Mouse (Mus musculus): ENCODE results near the gene Tmem141.

Gene Tmem141

GRCm38 (mm10) chr2:25578796-25579736 is 42.7 kb downstream of the Tmem141 start:
- no peak for TF ChIP-seq NANOG (IDR thresholded peaks at IDR 0.05; ENCODE audit: borderline replicate concordance, low read length)
- no peak for TF ChIP-seq CTCF (conservative IDR thresholded peaks at IDR 0.05; ENCODE audit: low read length)
- TF ChIP-seq POU5F1 (IDR thresholded peaks at IDR 0.05; ENCODE audit: borderline replicate concordance, low read length) = no peak
- Histone ChIP-seq H3K9me3 (ENCODE audit: low read length) (no peaks in the 10 kb centered on the region), H3K27me3 (ENCODE audit: insufficient read depth, low read length) (peaks cover 67% of the 10 kb centered on the region), H3K4me1 (replicated peaks; ENCODE audit: low read depth, low read length) (peaks cover 78% of the 10 kb centered on the region), H3K36me3 (ENCODE audit: insufficient read depth, low read length) (peaks cover 20% of the 10 kb centered on the region), H3K4me3 (replicated peaks; ENCODE audit: low read length) (peak overlapping the region; percentile 69)

GRCm38 (mm10) chr2:25577951-25578795 is 43.6 kb downstream of the Tmem141 start:
- Histone ChIP-seq H3K4me1 (replicated peaks; ENCODE audit: low read depth, low read length) (peaks cover 78% of the 10 kb centered on the region), H3K4me3 (replicated peaks; ENCODE audit: low read length) (peak overlapping the region; percentile 69), H3K36me3 (ENCODE audit: insufficient read depth, low read length) (peaks cover 16% of the 10 kb centered on the region), H3K9me3 (ENCODE audit: low read length) (no peaks in the 10 kb centered on the region), H3K27me3 (ENCODE audit: insufficient read depth, low read length) (peaks cover 67% of the 10 kb centered on the region)
- no peak for TF ChIP-seq CTCF (conservative IDR thresholded peaks at IDR 0.05; ENCODE audit: low read length)
- no peak for TF ChIP-seq NANOG (IDR thresholded peaks at IDR 0.05; ENCODE audit: borderline replicate concordance, low read length)
- TF ChIP-seq POU5F1 (IDR thresholded peaks at IDR 0.05; ENCODE audit: borderline replicate concordance, low read length) = no peak

- peaks cover 71% of the 10 kb centered on the region for H3K4me1 ChIP-seq (replicated peaks; ENCODE audit: low read depth, low read length)
- peaks cover 15% of the 10 kb centered on the region for H3K36me3 ChIP-seq (ENCODE audit: insufficient read depth, low read length)
- H3K4me3 ChIP-seq (replicated peaks; ENCODE audit: low read length) = peak overlapping the region; percentile 69
- no peak for TF ChIP-seq CTCF (conservative IDR thresholded peaks at IDR 0.05; ENCODE audit: low read length)
- no peak for TF ChIP-seq POU5F1 (IDR thresholded peaks at IDR 0.05; ENCODE audit: borderline replicate concordance, low read length)
- no peak for TF ChIP-seq NANOG (IDR thresholded peaks at IDR 0.05; ENCODE audit: borderline replicate concordance, low read length)
- no peaks in the 10 kb centered on the region for H3K9me3 ChIP-seq (ENCODE audit: low read length)
- H3K27me3 ChIP-seq (ENCODE audit: insufficient read depth, low read length) = peaks cover 66% of the 10 kb centered on the region
Measured at GRCm38 (mm10) chr2:25576965-25577891, 44.6 kb downstream of the Tmem141 start.

- no peak for TF ChIP-seq CTCF (conservative IDR thresholded peaks at IDR 0.05; ENCODE audit: low read length)
- TF ChIP-seq NANOG (IDR thresholded peaks at IDR 0.05; ENCODE audit: borderline replicate concordance, low read length) = no peak
- Histone ChIP-seq H3K27me3 (ENCODE audit: insufficient read depth, low read length) (peaks cover 60% of the 10 kb centered on the region), H3K4me3 (replicated peaks; ENCODE audit: low read length) (peak overlapping the region; percentile 69; the same call in 1 of the 2 replicates), H3K9me3 (ENCODE audit: low read length) (no peaks in the 10 kb centered on the region), H3K4me1 (replicated peaks; ENCODE audit: low read depth, low read length) (peaks cover 63% of the 10 kb centered on the region), H3K36me3 (ENCODE audit: insufficient read depth, low read length) (peaks cover 21% of the 10 kb centered on the region)
Measured at GRCm38 (mm10) chr2:25576028-25576850, 45.6 kb downstream of the Tmem141 start.

GRCm38 (mm10) chr2:25575432-25576027 is 46.3 kb downstream of the Tmem141 start:
- Histone ChIP-seq H3K4me3 (replicated peaks; ENCODE audit: low read length) (peak overlapping the region; percentile 53), H3K27me3 (ENCODE audit: insufficient read depth, low read length) (peaks cover 53% of the 10 kb centered on the region), H3K4me1 (replicated peaks; ENCODE audit: low read depth, low read length) (peaks cover 58% of the 10 kb centered on the region), H3K36me3 (ENCODE audit: insufficient read depth, low read length) (peaks cover 28% of the 10 kb centered on the region), H3K9me3 (ENCODE audit: low read length) (no peaks in the 10 kb centered on the region)
- TF ChIP-seq NANOG (IDR thresholded peaks at IDR 0.05; ENCODE audit: borderline replicate concordance, low read length) (no peak), POU5F1 (IDR thresholded peaks at IDR 0.05; ENCODE audit: borderline replicate concordance, low read length) (no peak), CTCF (conservative IDR thresholded peaks at IDR 0.05; ENCODE audit: low read length) (no peak)

GRCm38 (mm10) chr2:25574579-25575431 is 47.0 kb downstream of the Tmem141 start, which contains the start of the genes Mamdc4 and Phpt1:
Gene Mamdc4 (minus strand): TSS chr2:25574845.
Gene Phpt1 (minus strand): TSS chr2:25575224.
- no peaks in the 10 kb centered on the region for H3K9me3 ChIP-seq (ENCODE audit: low read length)
- peaks cover 34% of the 10 kb centered on the region for H3K36me3 ChIP-seq (ENCODE audit: insufficient read depth, low read length)
- H3K4me1 ChIP-seq (replicated peaks; ENCODE audit: low read depth, low read length) = peaks cover 53% of the 10 kb centered on the region
- peak within 1 kb of the TSS; percentile 84 for H3K4me3 ChIP-seq (replicated peaks; ENCODE audit: low read length)
- TF ChIP-seq POU5F1 (IDR thresholded peaks at IDR 0.05; ENCODE audit: borderline replicate concordance, low read length) (no peak), NANOG (IDR thresholded peaks at IDR 0.05; ENCODE audit: borderline replicate concordance, low read length) (0 out of 2 replicates have a peak, but pooled peaks have one; percentile 29)
- peaks cover 45% of the 10 kb centered on the region for H3K27me3 ChIP-seq (ENCODE audit: insufficient read depth, low read length)
